Mouse (Mus musculus): ENCODE results near the gene Impdh2. TPM values are rescaled to one million over a fixed set of nuclear protein-coding genes. Genes with fewer than 3 reads are reported as not detected.

Impdh2 gene
- polyA plus RNA-seq, 1 experiment = 18.9 TPM

Other genes with a start within 250 kb of the Impdh2 start
- gene Gpx1, start 221.4 kb upstream of the Impdh2 start, polyA plus RNA-seq (2012; ENCODE audit: insufficient read depth, insufficient read length, missing spikeins) = 770 and 989 TPM in 2 replicates
- 48.4 and 52.8 TPM in 2 replicates for gene Usp4, start 212.4 kb upstream of the Impdh2 start, polyA plus RNA-seq (2012; ENCODE audit: insufficient read depth, insufficient read length, missing spikeins)
- not detected in 2 replicates for gene 1700102P08Rik, start 167.5 kb upstream of the Impdh2 start, polyA plus RNA-seq (2012; ENCODE audit: insufficient read depth, insufficient read length, missing spikeins)
- gene Ccdc36, start 131.8 kb upstream of the Impdh2 start, polyA plus RNA-seq (2012; ENCODE audit: insufficient read depth, insufficient read length, missing spikeins) = not detected in 2 replicates
- gene BC048562, start 123.8 kb upstream of the Impdh2 start, polyA plus RNA-seq (2012; ENCODE audit: insufficient read depth, insufficient read length, missing spikeins) = not detected in 2 replicates
- 8.2 and 11.6 TPM in 2 replicates for gene Ccdc71, start 99.8 kb upstream of the Impdh2 start, polyA plus RNA-seq (2012; ENCODE audit: insufficient read depth, insufficient read length, missing spikeins)
- gene Klhdc8b, start 98.7 kb upstream of the Impdh2 start, polyA plus RNA-seq (2012; ENCODE audit: insufficient read depth, insufficient read length, missing spikeins) = 4.4 and 6.9 TPM in 2 replicates
- gene Lamb2, start 80.5 kb upstream of the Impdh2 start, polyA plus RNA-seq (2012; ENCODE audit: insufficient read depth, insufficient read length, missing spikeins) = 19.1 and 38.4 TPM in 2 replicates
- 35.9 and 48.5 TPM in 2 replicates for gene Usp19, start 69.7 kb upstream of the Impdh2 start, polyA plus RNA-seq (2012; ENCODE audit: insufficient read depth, insufficient read length, missing spikeins)
- 85.0 and 107 TPM in 2 replicates for gene Qars, start 52.6 kb upstream of the Impdh2 start, polyA plus RNA-seq (2012; ENCODE audit: insufficient read depth, insufficient read length, missing spikeins)
- 40.9 and 45.7 TPM in 2 replicates for gene Qrich1, start 43.5 kb upstream of the Impdh2 start, polyA plus RNA-seq (2012; ENCODE audit: insufficient read depth, insufficient read length, missing spikeins)
- gene Ndufaf3, start 7.1 kb downstream of the Impdh2 start, polyA plus RNA-seq (2012; ENCODE audit: insufficient read depth, insufficient read length, missing spikeins) = 91.2 and 111 TPM in 2 replicates
- 57.1 and 58.3 TPM in 2 replicates for gene Dalrd3, start 9.6 kb downstream of the Impdh2 start, polyA plus RNA-seq (2012; ENCODE audit: insufficient read depth, insufficient read length, missing spikeins)
- gene Wdr6, start 18.5 kb downstream of the Impdh2 start, polyA plus RNA-seq (2012; ENCODE audit: insufficient read depth, insufficient read length, missing spikeins) = 14.6 TPM in 2 replicates
- gene P4htm, start 37.4 kb downstream of the Impdh2 start, polyA plus RNA-seq (2012; ENCODE audit: insufficient read depth, insufficient read length, missing spikeins) = 0.83 and 1.3 TPM in 2 replicates
- gene Arih2, start 89.1 kb downstream of the Impdh2 start, polyA plus RNA-seq (2012; ENCODE audit: insufficient read depth, insufficient read length, missing spikeins) = 22.4 and 29.8 TPM in 2 replicates
- gene Slc25a20, start 101.8 kb downstream of the Impdh2 start, polyA plus RNA-seq (2012; ENCODE audit: insufficient read depth, insufficient read length, missing spikeins) = 545 and 591 TPM in 2 replicates
- 12.4 and 20.8 TPM in 2 replicates for gene Prkar2a, start 129.0 kb downstream of the Impdh2 start, polyA plus RNA-seq (2012; ENCODE audit: insufficient read depth, insufficient read length, missing spikeins)
- 14.0 and 16.2 TPM in 2 replicates for gene Ip6k2, start 223.5 kb downstream of the Impdh2 start, polyA plus RNA-seq (2012; ENCODE audit: insufficient read depth, insufficient read length, missing spikeins)
- gene Nckipsd, start 248.1 kb downstream of the Impdh2 start, polyA plus RNA-seq (2012; ENCODE audit: insufficient read depth, insufficient read length, missing spikeins) = 3.9 and 6.4 TPM in 2 replicates

Measured in brown adipose tissue, adult 24 weeks (tissue).